Mouse (Mus musculus): Measurements from ENCODE around the gene Rnaset2b. TPM values are rescaled to one million over a fixed set of nuclear protein-coding genes. Genes with fewer than 3 reads are reported as not detected.
A peak's percentile ranks its signal among the peaks of the same experiment; 100 is the strongest.
"Not testable (repeated sequence)": the region's sequence is repeated elsewhere in the genome, so short reads cannot be mapped to it uniquely, and the experiment has no call there.

Gene Rnaset2b
- polyA plus RNA-seq, 1 experiment from 2014 or later, result 161 TPM

DNA sequence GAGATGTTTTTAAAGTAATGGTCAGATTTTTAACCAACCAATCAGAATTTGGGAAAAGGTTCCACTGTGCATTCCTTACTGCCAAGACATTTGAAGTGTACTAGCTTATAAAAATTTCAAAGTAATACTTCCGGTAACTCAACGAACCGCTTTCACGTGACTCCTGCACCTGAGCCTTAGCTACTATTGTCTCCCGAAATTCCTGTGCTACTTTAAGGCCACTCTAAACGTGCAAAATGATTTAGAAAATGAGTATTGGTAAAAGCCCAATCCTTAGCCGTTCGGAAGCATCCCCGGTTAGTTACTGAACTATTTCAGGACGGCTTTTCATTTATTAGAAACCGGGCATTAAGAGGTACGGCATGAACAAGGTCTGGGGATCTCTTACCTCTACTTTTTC lies 10.1 kb upstream of the Rnaset2b start:
- not testable (repeated sequence) for H3K36me3 ChIP-seq (ENCODE audit: control insufficient read depth, insufficient read depth, low read length); H3K4me1 ChIP-seq (ENCODE audit: control insufficient read depth, insufficient read depth, low read length); H3K27ac ChIP-seq (replicated peaks; ENCODE audit: low read depth, low read length); ATAC-seq (ENCODE audit: insufficient number of reproducible peaks, low FRiP score, low TSS enrichment, low read depth); DNase-seq (ENCODE audit: low spot score); H3K27me3 ChIP-seq (ENCODE audit: control insufficient read depth, insufficient read depth, low read length); H3K9me3 ChIP-seq (ENCODE audit: control insufficient read depth, low read length); H3K9ac ChIP-seq (ENCODE audit: low read length)
- under 1% methylated on average over 12 of the region's 12 CpGs for WGBS
- peak overlapping the region; percentile 30 for H3K4me3 ChIP-seq (ENCODE audit: low read depth, low read length)
- peak overlapping the region; percentile 27; the same call in 1 of the 2 replicates for H3K4me2 ChIP-seq (ENCODE audit: low read depth, severe bottlenecking)

DNA sequence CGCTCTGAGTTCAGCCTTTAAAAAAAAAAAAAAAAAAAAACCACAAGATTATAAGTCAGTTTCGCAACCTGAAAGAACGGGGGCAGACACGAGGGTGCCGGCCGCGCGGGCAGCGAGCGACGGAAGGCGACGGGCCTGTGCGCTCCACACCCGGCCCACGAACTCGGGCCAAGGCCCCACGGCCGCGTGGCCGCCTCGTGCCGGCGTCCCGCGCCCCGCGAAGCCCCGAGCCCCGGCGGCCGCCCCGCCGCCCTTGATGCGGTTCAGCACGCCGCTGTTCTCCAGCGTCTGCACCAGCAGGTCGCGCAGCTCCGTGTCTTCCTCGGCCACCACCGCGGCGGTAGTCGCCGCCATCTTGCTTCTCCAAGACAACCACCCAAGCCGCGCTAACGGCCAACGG lies 9.7 kb upstream of the Rnaset2b start, which contains the start of gene Tagap1:
Gene Tagap1, minus strand, starts transcription at position 381 of the 400 bp plus-strand sequence.
- not testable (repeated sequence) for H3K27ac ChIP-seq (replicated peaks; ENCODE audit: low read depth, low read length); H3K4me1 ChIP-seq (ENCODE audit: control insufficient read depth, insufficient read depth, low read length); H3K9me3 ChIP-seq (ENCODE audit: control insufficient read depth, low read length); ATAC-seq (ENCODE audit: insufficient number of reproducible peaks, low FRiP score, low TSS enrichment, low read depth); H3K27me3 ChIP-seq (ENCODE audit: control insufficient read depth, insufficient read depth, low read length); H3K36me3 ChIP-seq (ENCODE audit: control insufficient read depth, insufficient read depth, low read length)
- DNase-seq (ENCODE audit: low spot score), result peak; percentile 33
- Histone ChIP-seq H3K4me2 (ENCODE audit: low read depth, severe bottlenecking) (peak within 1 kb of the TSS; percentile 27; the same call in 1 of the 2 replicates), H3K9ac (ENCODE audit: low read length) (peak within 1 kb of the TSS; percentile 30; the same call in 1 of the 2 replicates), H3K4me3 (ENCODE audit: low read depth, low read length) (peak within 1 kb of the TSS; percentile 30)
- WGBS, result under 1% methylated on average over 23 of the region's 51 CpGs

DNA sequence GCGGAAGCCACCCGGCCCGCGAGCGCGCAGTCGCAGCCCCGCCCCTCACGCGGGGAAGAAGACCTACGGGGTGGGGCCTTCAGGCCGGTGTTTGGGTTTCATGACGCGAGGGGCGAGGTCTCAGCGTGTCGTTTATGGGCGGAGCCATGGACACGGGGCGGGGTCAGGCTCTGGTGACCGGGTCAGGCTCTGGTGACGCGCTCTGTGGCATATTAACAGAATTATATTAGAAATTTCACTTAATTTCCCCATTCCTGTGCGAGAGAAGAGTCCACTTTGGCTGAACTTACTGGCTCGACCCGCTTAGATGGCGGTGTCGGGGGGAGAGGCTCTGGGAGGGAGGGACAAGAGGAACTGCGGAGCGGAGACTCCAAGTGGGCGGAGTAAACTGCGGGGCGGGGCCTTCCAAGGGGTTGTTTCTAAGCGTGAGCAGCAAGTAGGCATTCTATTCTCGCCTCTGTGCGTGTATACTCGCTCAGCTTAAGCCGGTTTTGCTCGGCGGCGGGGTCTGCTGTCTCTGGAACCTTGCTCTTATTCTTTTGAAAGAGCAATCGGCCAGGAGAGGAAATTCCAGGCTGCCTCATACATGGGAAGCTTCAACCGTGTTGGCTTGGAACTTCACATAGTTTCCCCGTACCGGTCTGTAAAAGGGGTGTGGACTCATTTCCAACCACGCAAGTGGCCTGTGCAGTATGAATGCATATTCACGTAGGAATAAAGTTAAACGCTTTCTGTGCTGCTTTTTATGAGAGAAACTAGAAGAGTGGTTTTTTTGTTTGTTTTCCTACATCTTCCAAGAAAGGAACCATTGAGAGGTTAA lies 9.0 kb upstream of the Rnaset2b start:
- not testable (repeated sequence) for H3K36me3 ChIP-seq (ENCODE audit: control insufficient read depth, insufficient read depth, low read length); H3K9ac ChIP-seq (ENCODE audit: low read length); H3K4me1 ChIP-seq (ENCODE audit: control insufficient read depth, insufficient read depth, low read length); H3K4me2 ChIP-seq (ENCODE audit: low read depth, severe bottlenecking); H3K27me3 ChIP-seq (ENCODE audit: control insufficient read depth, insufficient read depth, low read length); H3K9me3 ChIP-seq (ENCODE audit: control insufficient read depth, low read length); H3K27ac ChIP-seq (replicated peaks; ENCODE audit: low read depth, low read length)
- DNase-seq (ENCODE audit: low spot score) (peak; percentile 27), ATAC-seq (ENCODE audit: insufficient number of reproducible peaks, low FRiP score, low TSS enrichment, low read depth) (peak; percentile 95)
- H3K4me3 ChIP-seq (ENCODE audit: low read depth, low read length), result peak overlapping the region; percentile 8; the same call in 1 of the 2 replicates
- 1% methylated on average over 13 of the region's 48 CpGs for WGBS

DNA sequence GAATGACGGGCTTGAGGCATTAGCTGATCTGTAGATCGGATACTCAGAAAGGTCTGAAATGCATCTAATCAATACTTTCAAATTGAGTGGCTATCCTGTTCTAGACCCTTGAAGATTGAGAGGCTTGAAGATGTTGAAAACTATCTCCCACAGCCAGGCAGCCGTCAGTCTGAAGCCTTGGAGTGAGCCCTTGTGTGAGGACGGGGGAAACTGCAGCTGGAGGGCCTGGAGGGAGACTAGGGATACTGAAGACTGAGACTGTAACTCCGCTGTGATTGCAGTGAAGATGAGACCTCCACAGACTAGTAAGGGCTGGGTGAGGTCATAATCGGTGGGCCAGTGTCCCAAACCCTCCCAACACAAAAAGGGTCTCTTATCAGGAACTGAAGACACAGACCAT lies 8.1 kb upstream of the Rnaset2b start:
- ATAC-seq (ENCODE audit: insufficient number of reproducible peaks, low FRiP score, low TSS enrichment, low read depth); H3K27ac ChIP-seq (replicated peaks; ENCODE audit: low read depth, low read length); H3K9ac ChIP-seq (ENCODE audit: low read length); H3K4me3 ChIP-seq (ENCODE audit: low read depth, low read length); H3K4me1 ChIP-seq (ENCODE audit: control insufficient read depth, insufficient read depth, low read length); H3K36me3 ChIP-seq (ENCODE audit: control insufficient read depth, insufficient read depth, low read length); DNase-seq (ENCODE audit: low spot score); H3K27me3 ChIP-seq (ENCODE audit: control insufficient read depth, insufficient read depth, low read length); H3K9me3 ChIP-seq (ENCODE audit: control insufficient read depth, low read length); H3K4me2 ChIP-seq (ENCODE audit: low read depth, severe bottlenecking): not testable (repeated sequence)
- 83% methylated on average over 3 of the region's 6 CpGs for WGBS

DNA sequence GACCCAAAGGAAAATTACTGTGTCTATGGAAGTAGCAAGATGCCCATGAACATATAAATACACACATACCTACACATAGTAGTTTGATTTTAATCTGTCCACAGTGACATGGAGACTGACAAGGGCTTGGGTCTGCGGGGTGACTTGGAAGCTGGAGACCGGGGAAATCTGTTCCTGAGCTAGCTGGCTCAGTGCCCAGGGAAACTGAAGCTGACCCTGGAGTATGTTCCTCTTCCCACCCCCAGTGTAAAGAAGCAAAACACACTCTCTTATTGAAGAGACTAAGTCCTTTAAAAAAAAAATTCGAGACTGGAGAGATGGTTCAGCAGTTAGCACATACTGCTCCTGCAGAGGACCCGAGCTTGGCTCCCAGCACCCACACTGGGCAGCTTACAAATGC lies 7.5 kb upstream of the Rnaset2b start:
- not testable (repeated sequence) for H3K9ac ChIP-seq (ENCODE audit: low read length); H3K36me3 ChIP-seq (ENCODE audit: control insufficient read depth, insufficient read depth, low read length); ATAC-seq (ENCODE audit: insufficient number of reproducible peaks, low FRiP score, low TSS enrichment, low read depth); H3K4me3 ChIP-seq (ENCODE audit: low read depth, low read length); H3K27me3 ChIP-seq (ENCODE audit: control insufficient read depth, insufficient read depth, low read length); H3K27ac ChIP-seq (replicated peaks; ENCODE audit: low read depth, low read length); H3K4me2 ChIP-seq (ENCODE audit: low read depth, severe bottlenecking); H3K9me3 ChIP-seq (ENCODE audit: control insufficient read depth, low read length); H3K4me1 ChIP-seq (ENCODE audit: control insufficient read depth, insufficient read depth, low read length); DNase-seq (ENCODE audit: low spot score)
- WGBS, result 84% methylated on average over 4 of the region's 4 CpGs

DNA sequence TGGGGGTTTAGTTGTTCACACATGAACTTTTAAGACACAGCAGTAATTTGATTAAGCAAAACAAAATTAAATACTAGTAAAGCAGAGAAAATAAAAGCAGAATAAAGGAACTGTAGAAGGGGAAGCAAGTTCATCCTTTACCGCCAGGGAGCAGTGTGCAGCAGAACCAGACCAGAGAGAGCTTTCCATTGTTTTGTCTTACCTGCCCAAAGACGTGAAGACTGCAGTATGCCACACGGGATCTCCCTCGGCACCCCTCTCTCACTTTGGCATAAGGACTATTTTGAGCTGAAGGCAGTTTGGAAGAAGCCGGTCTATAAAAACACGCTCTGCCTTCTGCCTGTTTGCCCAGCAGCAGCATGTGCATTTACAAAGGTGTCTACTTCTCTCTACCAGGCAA lies 5.1 kb upstream of the Rnaset2b start:
- H3K9ac ChIP-seq (ENCODE audit: low read length); H3K9me3 ChIP-seq (ENCODE audit: control insufficient read depth, low read length); ATAC-seq (ENCODE audit: insufficient number of reproducible peaks, low FRiP score, low TSS enrichment, low read depth); H3K4me2 ChIP-seq (ENCODE audit: low read depth, severe bottlenecking); H3K4me1 ChIP-seq (ENCODE audit: control insufficient read depth, insufficient read depth, low read length); H3K36me3 ChIP-seq (ENCODE audit: control insufficient read depth, insufficient read depth, low read length); H3K4me3 ChIP-seq (ENCODE audit: low read depth, low read length); H3K27me3 ChIP-seq (ENCODE audit: control insufficient read depth, insufficient read depth, low read length); H3K27ac ChIP-seq (replicated peaks; ENCODE audit: low read depth, low read length): not testable (repeated sequence)
- WGBS, result 13% methylated on average over 5 of the region's 6 CpGs
- peak; percentile 49 for DNase-seq (ENCODE audit: low spot score)

DNA sequence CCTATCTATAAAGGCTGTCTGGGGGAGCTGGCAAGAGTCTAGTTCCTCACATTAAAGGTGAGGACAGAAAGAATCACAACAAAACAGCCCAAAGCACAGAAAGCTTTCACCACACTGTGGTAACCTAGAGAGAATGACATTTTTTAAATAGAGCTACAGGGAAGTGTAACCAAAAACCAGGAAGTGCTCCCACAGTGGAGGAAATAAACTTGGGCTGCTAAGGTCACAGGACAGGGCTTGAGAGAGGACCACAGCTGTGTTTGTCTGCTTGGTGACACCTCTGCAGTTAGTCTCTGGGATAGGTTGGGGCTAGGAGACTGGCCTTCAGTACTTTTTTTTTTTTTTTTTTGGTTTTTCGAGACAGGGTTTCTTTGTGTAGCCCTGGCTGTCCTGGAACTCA lies 2.8 kb upstream of the Rnaset2b start:
- not testable (repeated sequence) for H3K36me3 ChIP-seq (ENCODE audit: control insufficient read depth, insufficient read depth, low read length); H3K27me3 ChIP-seq (ENCODE audit: control insufficient read depth, insufficient read depth, low read length); H3K9ac ChIP-seq (ENCODE audit: low read length); DNase-seq (ENCODE audit: low spot score); H3K4me1 ChIP-seq (ENCODE audit: control insufficient read depth, insufficient read depth, low read length); H3K4me3 ChIP-seq (ENCODE audit: low read depth, low read length); ATAC-seq (ENCODE audit: insufficient number of reproducible peaks, low FRiP score, low TSS enrichment, low read depth); H3K4me2 ChIP-seq (ENCODE audit: low read depth, severe bottlenecking); H3K9me3 ChIP-seq (ENCODE audit: control insufficient read depth, low read length); H3K27ac ChIP-seq (replicated peaks; ENCODE audit: low read depth, low read length)
- 22% methylated on average over 1 of the region's 1 CpGs for WGBS

DNA sequence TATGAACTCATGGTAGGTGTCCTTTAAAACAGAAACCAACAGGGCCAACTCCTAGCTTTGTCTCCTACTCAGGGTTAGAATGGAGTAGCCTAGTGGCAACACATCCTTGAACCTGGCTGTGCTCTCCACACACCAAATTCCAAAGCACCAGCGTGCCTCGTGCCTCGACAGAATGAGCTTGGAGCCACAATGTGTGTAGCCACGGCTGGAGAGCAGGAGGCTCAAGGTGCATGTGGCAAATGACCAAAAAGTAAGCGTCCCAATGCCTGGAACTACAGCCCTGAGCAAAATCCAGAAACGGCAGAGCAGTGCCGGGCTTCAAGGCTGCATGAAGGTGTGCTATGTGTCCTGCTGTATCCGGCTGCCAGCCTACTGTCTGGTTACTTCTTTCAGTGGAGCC lies 804 bp downstream of the Rnaset2b start:
- not testable (repeated sequence) for ATAC-seq (ENCODE audit: insufficient number of reproducible peaks, low FRiP score, low TSS enrichment, low read depth)
- WGBS, result 91% methylated on average over 8 of the region's 8 CpGs

More for the DNA sequence above, 804 bp downstream of the Rnaset2b start:
- not testable (repeated sequence) for H3K9me3 ChIP-seq (ENCODE audit: control insufficient read depth, low read length); H3K36me3 ChIP-seq (ENCODE audit: control insufficient read depth, insufficient read depth, low read length); H3K27ac ChIP-seq (replicated peaks; ENCODE audit: low read depth, low read length); H3K4me1 ChIP-seq (ENCODE audit: control insufficient read depth, insufficient read depth, low read length); DNase-seq (ENCODE audit: low spot score); H3K9ac ChIP-seq (ENCODE audit: low read length); H3K4me2 ChIP-seq (ENCODE audit: low read depth, severe bottlenecking); H3K27me3 ChIP-seq (ENCODE audit: control insufficient read depth, insufficient read depth, low read length); H3K4me3 ChIP-seq (ENCODE audit: low read depth, low read length)
